Mouse (Mus musculus) megakaryocyte, embryonic 14.5 days (primary cell): ENCODE measurements around the gene Glt8d1. TPM values are rescaled to one million over a fixed set of nuclear protein-coding genes. Genes with fewer than 3 reads are reported as not detected.

Experiments
- H3K27me3 ChIP-seq: replicated peaks from 2 replicates; pipeline ENCODE3; 2012; ENCODE audit warnings: inconsistent platforms
- H3K36me3 ChIP-seq: replicated peaks from 2 replicates; pipeline ENCODE3; 2012; ENCODE audit warnings: low read length, inconsistent platforms, mixed read lengths
- H3K4me1 ChIP-seq: 2 replicates; pipeline ENCODE4 v1.6.1; 2012; ENCODE audit warnings: inconsistent platforms
- H3K4me3 ChIP-seq: replicated peaks from 2 replicates; pipeline ENCODE3; 2012; ENCODE audit warnings: moderate library complexity, mild to moderate bottlenecking, inconsistent platforms
- H3K9me3 ChIP-seq: 2 replicates; pipeline ENCODE4 v1.6.1; 2012; ENCODE audit warnings: inconsistent platforms
- FLI1 ChIP-seq: IDR thresholded peaks from 2 replicates; pipeline ENCODE4 v1.6.1; 2012; ENCODE audit warnings: low read length, inconsistent platforms, mixed read lengths
- GATA1 ChIP-seq: IDR thresholded peaks from 3 replicates; pipeline ENCODE4 v1.6.1; 2012; ENCODE audit warnings: mixed read lengths, low read length, inconsistent platforms, borderline replicate concordance
- polyA plus RNA-seq: library from polyadenylated mRNA; stranded (reverse); fragments of >175 nt; gene quantifications from 2 replicates; pipeline ENCODE4 v1.2.3, GENCODE M21; 2012; ENCODE audit warnings: low replicate concordance; ENCODE audit not compliant: insufficient read depth

Gene Glt8d1
- polyA plus RNA-seq, 1 experiment = 6.5 TPM

- H3K4me3 ChIP-seq = no peak overlapping the region
- TF ChIP-seq FLI1 = no peak
- no peak for TF ChIP-seq GATA1
- H3K9me3 ChIP-seq = no peaks in the 10 kb centered on the region
- H3K27me3 ChIP-seq = no peaks in the 10 kb centered on the region
- peaks cover 57% of the 10 kb centered on the region for H3K36me3 ChIP-seq
- H3K4me1 ChIP-seq = peaks cover 45% of the 10 kb centered on the region
Observed at GRCm38 (mm10) chr14:31006779-31007178, 5.6 kb downstream of the Glt8d1 start.

GRCm38 (mm10) chr14:31011588-31011987, 10.4 kb downstream of the Glt8d1 start:
- no peaks in the 10 kb centered on the region for H3K27me3 ChIP-seq
- H3K4me3 ChIP-seq = no peak overlapping the region
- H3K4me1 ChIP-seq = peaks cover 21% of the 10 kb centered on the region
- no peaks in the 10 kb centered on the region for H3K9me3 ChIP-seq
- TF ChIP-seq FLI1 (no peak), GATA1 (no peak)
- peaks cover 96% of the 10 kb centered on the region for H3K36me3 ChIP-seq

GRCm38 (mm10) chr14:31013928-31014327, 12.7 kb downstream of the Glt8d1 start:
- Histone ChIP-seq H3K36me3 (peaks cover 84% of the 10 kb centered on the region), H3K4me3 (no peak overlapping the region), H3K4me1 (peaks cover 28% of the 10 kb centered on the region), H3K27me3 (no peaks in the 10 kb centered on the region), H3K9me3 (no peaks in the 10 kb centered on the region)
- TF ChIP-seq GATA1 = no peak
- TF ChIP-seq FLI1 = no peak

- Histone ChIP-seq H3K4me1 (peaks cover 36% of the 10 kb centered on the region), H3K27me3 (no peaks in the 10 kb centered on the region), H3K36me3 (peaks cover 63% of the 10 kb centered on the region), H3K4me3 (no peak overlapping the region), H3K9me3 (no peaks in the 10 kb centered on the region)
- TF ChIP-seq GATA1 (no peak), FLI1 (no peak)
Observed at GRCm38 (mm10) chr14:31016063-31016462, 14.9 kb downstream of the Glt8d1 start.

- Histone ChIP-seq H3K36me3 (peaks cover 58% of the 10 kb centered on the region), H3K27me3 (no peaks in the 10 kb centered on the region), H3K4me3 (peak overlapping the region; percentile 97), H3K9me3 (no peaks in the 10 kb centered on the region), H3K4me1 (peaks cover 49% of the 10 kb centered on the region)
- TF ChIP-seq FLI1 (no peak), GATA1 (no peak)
Observed at GRCm38 (mm10) chr14:31017854-31018253, 16.7 kb downstream of the Glt8d1 start.

GRCm38 (mm10) chr14:31018860-31019291, 17.7 kb downstream of the Glt8d1 start, which contains the start of the genes Pbrm1 and Gnl3:
Pbrm1 (plus strand) TSS chr14:31019138.
Gnl3 (minus strand) TSS chr14:31019152.
- Histone ChIP-seq H3K36me3 (peaks cover 58% of the 10 kb centered on the region), H3K9me3 (no peaks in the 10 kb centered on the region), H3K27me3 (no peaks in the 10 kb centered on the region), H3K4me1 (peaks cover 59% of the 10 kb centered on the region), H3K4me3 (peak within 1 kb of the TSS; percentile 97)
- TF ChIP-seq GATA1 (no peak), FLI1 (no peak)

- Histone ChIP-seq H3K36me3 (peaks cover 58% of the 10 kb centered on the region), H3K4me1 (peaks cover 64% of the 10 kb centered on the region), H3K4me3 (peak overlapping the region; percentile 97), H3K9me3 (no peaks in the 10 kb centered on the region), H3K27me3 (no peaks in the 10 kb centered on the region)
- TF ChIP-seq FLI1 (no peak), GATA1 (no peak)
Observed at GRCm38 (mm10) chr14:31019331-31020205, 18.4 kb downstream of the Glt8d1 start.

GRCm38 (mm10) chr14:31022579-31022978, 21.4 kb downstream of the Glt8d1 start:
- H3K36me3 ChIP-seq = peaks cover 58% of the 10 kb centered on the region
- H3K4me3 ChIP-seq = no peak overlapping the region
- no peaks in the 10 kb centered on the region for H3K9me3 ChIP-seq
- H3K27me3 ChIP-seq = no peaks in the 10 kb centered on the region
- TF ChIP-seq GATA1 = no peak
- no peak for TF ChIP-seq FLI1
- peaks cover 45% of the 10 kb centered on the region for H3K4me1 ChIP-seq

- Histone ChIP-seq H3K36me3 (peaks cover 88% of the 10 kb centered on the region), H3K4me1 (peaks cover 32% of the 10 kb centered on the region), H3K4me3 (no peak overlapping the region), H3K9me3 (no peaks in the 10 kb centered on the region), H3K27me3 (no peaks in the 10 kb centered on the region)
- TF ChIP-seq FLI1 (no peak), GATA1 (no peak)
Observed at GRCm38 (mm10) chr14:31025785-31026184, 24.6 kb downstream of the Glt8d1 start.

- TF ChIP-seq FLI1 (no peak), GATA1 (no peak)
- no peak overlapping the region for H3K4me3 ChIP-seq
- no peaks in the 10 kb centered on the region for H3K27me3 ChIP-seq
- peaks cover 95% of the 10 kb centered on the region for H3K36me3 ChIP-seq
- peaks cover 4% of the 10 kb centered on the region; the same call in 1 of the 2 replicates for H3K4me1 ChIP-seq
- no peaks in the 10 kb centered on the region for H3K9me3 ChIP-seq
Observed at GRCm38 (mm10) chr14:31045296-31045695, 44.1 kb downstream of the Glt8d1 start.
